Mouse (Mus musculus) ES-Bruce4 (cell line): ENCODE results near the gene Mxd4. TPM values are rescaled to one million over a fixed set of nuclear protein-coding genes. Genes with fewer than 3 reads are reported as not detected.

Experiments used
- H3K27ac ChIP-seq: 2 replicates; pipeline ENCODE4 v1.5.1; 2012; ENCODE audit warnings: low read length, inconsistent platforms; ENCODE audit not compliant: insufficient read depth
- H3K27me3 ChIP-seq: 2 replicates; pipeline ENCODE4 v1.6.1; 2012; ENCODE audit warnings: mild to moderate bottlenecking, low read length, inconsistent platforms; ENCODE audit not compliant: control insufficient read depth, poor library complexity, insufficient read depth, severe bottlenecking
- H3K36me3 ChIP-seq: 2 replicates; pipeline ENCODE4 v1.6.1; 2012; ENCODE audit warnings: inconsistent platforms, mild to moderate bottlenecking, low read length, moderate library complexity; ENCODE audit not compliant: control insufficient read depth, poor library complexity, insufficient read depth, severe bottlenecking
- H3K4me1 ChIP-seq: one replicate; pipeline ENCODE4 v1.8.1; 2011; ENCODE audit warnings: low read length; ENCODE audit not compliant: control insufficient read depth, insufficient read depth
- H3K4me3 ChIP-seq: 2 replicates; pipeline ENCODE4 v1.5.1; 2011; ENCODE audit warnings: low read depth, mild to moderate bottlenecking, low read length
- H3K9ac ChIP-seq: 2 replicates; pipeline ENCODE4 v1.6.1; 2012; ENCODE audit warnings: low read depth, mild to moderate bottlenecking, inconsistent platforms; ENCODE audit not compliant: poor library complexity, severe bottlenecking
- H3K9me3 ChIP-seq: replicated peaks from 2 replicates; pipeline ENCODE4 v1.6.1; 2012; ENCODE audit warnings: mild to moderate bottlenecking, low read length, inconsistent platforms; ENCODE audit not compliant: control insufficient read depth, poor library complexity, insufficient read depth, severe bottlenecking
- CTCF ChIP-seq: IDR thresholded peaks from one replicate; pipeline ENCODE4 v1.8.1; 2011; ENCODE audit warnings: low read depth, low read length
- EP300 ChIP-seq: IDR thresholded peaks from 2 replicates; pipeline ENCODE4 v1.6.1; 2011; ENCODE audit warnings: low read depth, low read length; ENCODE audit not compliant: insufficient read depth
- POLR2A ChIP-seq: IDR thresholded peaks from one replicate; pipeline ENCODE4 v1.8.1; 2011; ENCODE audit warnings: low read length; ENCODE audit not compliant: insufficient read depth
- polyA plus RNA-seq: library from polyadenylated mRNA; stranded (reverse); fragments of >200 nt; gene quantifications from 2 replicates; pipeline ENCODE4 v1.2.4, GENCODE M21; 2011; ENCODE audit warnings: low read depth; ENCODE audit not compliant: missing spikeins, insufficient read depth, insufficient read length

Gene Mxd4
- polyA plus RNA-seq, 1 experiment = 6.5 TPM

DNA sequence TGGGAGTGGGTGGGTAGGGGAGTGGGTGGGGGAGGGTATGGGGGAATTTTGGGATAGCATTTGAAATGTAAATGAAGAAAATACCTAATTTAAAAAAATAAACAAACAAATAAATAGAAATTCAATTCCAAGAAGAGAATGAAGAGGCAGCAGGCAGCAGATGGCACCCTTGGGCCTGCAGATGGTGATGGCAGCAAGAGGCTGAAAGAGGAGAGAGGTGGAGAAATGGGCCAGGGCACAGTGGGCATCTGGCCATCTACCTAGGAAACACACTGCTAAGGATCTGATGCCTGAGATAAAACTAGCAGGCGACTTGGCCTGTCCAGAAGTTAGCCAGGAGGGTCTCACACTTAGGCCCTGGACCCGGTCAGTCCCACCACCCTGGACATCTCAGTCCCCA is 17.4 kb upstream of the Mxd4 start:
- Histone ChIP-seq H3K36me3 (no peaks in the 10 kb centered on the region), H3K27me3 (no peaks in the 10 kb centered on the region), H3K4me1 (no peaks in the 10 kb centered on the region), H3K9ac (no peak overlapping the region), H3K27ac (no peak overlapping the region), H3K9me3 (no peaks in the 10 kb centered on the region), H3K4me3 (no peak overlapping the region)
- TF ChIP-seq CTCF (no peak), EP300 (no peak), POLR2A (no peak)

DNA sequence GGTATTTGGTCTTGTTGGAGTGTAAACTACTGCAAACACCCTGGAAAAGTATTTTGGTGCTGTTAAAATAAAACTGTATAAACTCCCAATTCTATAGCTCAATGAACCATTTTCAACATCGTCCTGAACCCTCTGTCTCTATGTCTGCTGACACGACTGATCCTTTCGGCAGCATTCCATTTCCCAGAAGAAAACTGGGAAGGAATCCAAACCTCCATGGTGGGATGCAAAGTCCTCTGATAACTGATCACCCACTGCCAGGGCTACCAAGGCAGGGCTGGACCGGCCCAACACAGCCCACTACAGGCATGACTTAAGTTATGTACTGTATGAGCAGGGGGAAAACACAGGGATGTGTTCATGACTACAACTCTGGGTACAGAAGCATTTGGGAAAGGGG is 14.5 kb upstream of the Mxd4 start:
- Histone ChIP-seq H3K9me3 (no peaks in the 10 kb centered on the region), H3K9ac (no peak overlapping the region), H3K4me1 (no peaks in the 10 kb centered on the region), H3K27ac (no peak overlapping the region), H3K4me3 (no peak overlapping the region), H3K27me3 (no peaks in the 10 kb centered on the region), H3K36me3 (no peaks in the 10 kb centered on the region)
- TF ChIP-seq CTCF (no peak), POLR2A (no peak), EP300 (no peak)

DNA sequence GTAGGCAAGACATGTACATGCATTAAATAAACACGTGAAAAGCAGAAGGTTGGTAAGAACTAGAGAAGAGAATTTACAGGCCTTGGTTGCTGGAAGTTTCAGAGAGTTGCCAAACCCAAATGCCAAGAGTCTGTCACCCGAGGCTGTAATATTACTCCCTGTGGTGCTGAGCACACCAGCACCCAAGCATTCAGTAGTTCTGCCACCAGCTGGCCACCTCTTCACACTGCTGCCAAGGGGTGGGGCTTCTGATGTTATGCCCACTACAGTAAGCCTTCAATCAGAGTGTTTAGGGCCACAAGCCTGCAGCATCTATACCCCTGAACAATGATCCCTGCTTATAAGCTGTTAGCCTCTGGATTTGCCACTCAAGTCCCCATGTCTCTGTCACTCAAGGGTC is 13.9 kb upstream of the Mxd4 start:
- no peak overlapping the region for H3K4me3 ChIP-seq
- no peaks in the 10 kb centered on the region for H3K36me3 ChIP-seq
- H3K27ac ChIP-seq = no peak overlapping the region
- no peaks in the 10 kb centered on the region for H3K27me3 ChIP-seq
- no peak overlapping the region for H3K9ac ChIP-seq
- no peaks in the 10 kb centered on the region for H3K9me3 ChIP-seq
- TF ChIP-seq EP300 (no peak), POLR2A (no peak), CTCF (no peak)
- no peaks in the 10 kb centered on the region for H3K4me1 ChIP-seq

DNA sequence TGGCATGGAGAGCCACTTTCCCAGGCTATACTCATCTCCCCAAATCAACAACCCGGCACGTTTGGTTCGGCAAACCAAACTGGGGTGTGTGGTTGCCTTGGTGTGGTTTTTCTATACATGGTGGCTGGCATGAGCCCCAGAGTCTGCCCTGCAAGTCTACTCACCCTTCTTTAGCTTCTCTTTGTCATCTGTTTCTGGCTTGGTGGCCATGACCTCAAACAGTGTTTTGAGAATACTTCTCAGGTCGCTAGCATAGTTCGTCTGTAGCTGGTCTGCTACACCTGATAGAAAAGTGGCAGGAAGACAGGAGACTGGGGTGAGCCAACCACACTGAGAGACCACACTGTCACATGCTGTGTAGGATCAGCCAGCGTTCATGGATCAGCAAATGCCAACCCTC is 11.1 kb upstream of the Mxd4 start:
- Histone ChIP-seq H3K27ac (no peak overlapping the region), H3K4me3 (no peak overlapping the region), H3K36me3 (no peaks in the 10 kb centered on the region), H3K9me3 (no peaks in the 10 kb centered on the region), H3K27me3 (no peaks in the 10 kb centered on the region), H3K4me1 (no peaks in the 10 kb centered on the region), H3K9ac (no peak overlapping the region)
- TF ChIP-seq EP300 (no peak), POLR2A (no peak), CTCF (no peak)

DNA sequence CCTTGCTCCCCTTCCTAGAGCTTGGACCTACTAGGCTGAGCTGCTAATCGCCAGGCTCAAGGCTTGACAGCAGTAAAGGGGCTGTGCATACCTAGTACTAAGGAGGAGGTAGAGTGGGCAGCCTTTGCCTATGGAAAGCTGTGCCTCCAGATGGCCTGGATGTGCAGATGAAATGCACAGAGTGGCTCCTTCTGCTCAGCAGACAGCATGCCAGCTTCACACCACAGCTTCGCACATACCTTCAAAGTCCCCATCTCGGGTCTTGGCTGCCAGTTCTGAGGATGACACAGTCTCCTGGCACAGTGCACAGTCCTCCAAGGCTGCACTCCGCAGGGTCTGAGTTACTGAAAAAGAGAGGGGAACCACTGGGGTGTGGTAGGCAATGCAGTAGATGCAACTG is 9.7 kb upstream of the Mxd4 start:
- Histone ChIP-seq H3K27ac (no peak overlapping the region), H3K36me3 (no peaks in the 10 kb centered on the region), H3K9me3 (no peaks in the 10 kb centered on the region), H3K9ac (no peak overlapping the region), H3K4me1 (no peaks in the 10 kb centered on the region), H3K4me3 (no peak overlapping the region), H3K27me3 (no peaks in the 10 kb centered on the region)
- TF ChIP-seq POLR2A = no peak
- no peak for TF ChIP-seq EP300
- TF ChIP-seq CTCF = no peak

DNA sequence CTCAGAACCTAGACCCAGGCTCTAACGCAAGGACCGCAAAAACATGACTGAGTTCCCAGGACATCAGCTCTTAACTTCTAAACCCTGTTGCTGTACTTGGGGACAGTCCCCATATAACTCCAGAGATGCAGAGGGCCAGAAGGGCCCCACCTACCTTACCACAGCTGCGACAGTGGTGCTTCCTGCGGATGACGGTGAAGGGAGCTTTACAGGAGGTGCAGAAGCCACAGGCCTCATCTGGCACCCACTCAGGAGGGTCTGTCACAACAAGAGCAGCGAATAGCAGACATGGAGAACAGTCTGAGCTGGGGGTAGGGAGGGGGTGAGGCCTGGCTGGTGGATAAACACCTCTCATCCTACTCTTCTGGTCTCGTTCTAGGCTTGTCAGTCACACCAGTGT is 8.9 kb upstream of the Mxd4 start:
- H3K27ac ChIP-seq = no peak overlapping the region
- no peaks in the 10 kb centered on the region for H3K9me3 ChIP-seq

More for the DNA sequence above, 8.9 kb upstream of the Mxd4 start:
- no peak overlapping the region for H3K4me3 ChIP-seq
- no peaks in the 10 kb centered on the region for H3K27me3 ChIP-seq
- H3K9ac ChIP-seq = no peak overlapping the region
- no peaks in the 10 kb centered on the region for H3K4me1 ChIP-seq
- no peaks in the 10 kb centered on the region for H3K36me3 ChIP-seq
- TF ChIP-seq EP300 (no peak), CTCF (no peak), POLR2A (no peak)
